Mouse (Mus musculus): ENCODE measurements around the gene A730049H05Rik.

DNA sequence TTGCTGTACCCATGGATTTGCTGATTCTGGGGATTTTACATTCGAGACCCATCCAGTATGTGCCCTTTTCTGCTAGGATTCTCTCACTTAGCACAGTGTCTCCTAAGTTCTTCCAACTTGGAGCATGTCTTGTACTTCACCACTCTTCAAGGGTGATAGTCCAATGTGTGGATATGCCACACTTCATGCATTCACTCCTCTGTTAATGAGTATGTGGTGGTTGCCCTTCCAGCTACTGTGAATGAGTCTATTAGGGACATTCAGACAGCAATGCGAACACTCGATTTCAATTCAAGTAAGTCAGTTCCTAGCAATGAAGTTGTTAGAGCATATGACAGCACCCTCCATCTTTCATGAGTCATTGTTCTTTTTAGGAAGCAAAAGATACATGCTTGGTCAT lies 6.5 kb upstream of the A730049H05Rik start:
- TF ChIP-seq CTCF (IDR thresholded peaks at IDR 0.05; ENCODE audit: low read depth, low read length) (no peak), POLR2A (IDR thresholded peaks at IDR 0.05; ENCODE audit: extremely low read depth, insufficient read depth, low read length) (no peak)
